Mouse (Mus musculus) lung, postnatal 0 days (tissue): Measurements from ENCODE around the gene Mlx. TPM values are rescaled to one million over a fixed set of nuclear protein-coding genes. Genes with fewer than 3 reads are reported as not detected.
"Not testable (repeated sequence)": the region's sequence is repeated elsewhere in the genome, so short reads cannot be mapped to it uniquely, and the experiment has no call there.

Experiments
- ATAC-seq: fragments of 200-750 bp; cut with Nextera tagmentation; 2 replicates; pipeline ENCODE4 v1.8.0; 2017; ENCODE audit warnings: moderate library complexity
- DNase-seq: peaks from one replicate; pipeline ENCODE4 v3.0.0-alpha.2; 2016; ENCODE audit warnings: low spot score
- H3K27ac ChIP-seq: fragments of 300-500 bp; sonication (generic); 2 replicates; pipeline ENCODE4 v1.5.1; 2014; ENCODE audit warnings: antibody characterized with exemption, mild to moderate bottlenecking, low read length, mixed read lengths
- H3K27me3 ChIP-seq: fragments of 300-500 bp; sonication (generic); replicated peaks from 2 replicates; pipeline ENCODE4 v1.6.1; 2014; ENCODE audit warnings: low read length, mixed read lengths; ENCODE audit not compliant: insufficient read depth
- H3K36me3 ChIP-seq: fragments of 300-500 bp; sonication (generic); 2 replicates; pipeline ENCODE4 v1.6.1; 2014; ENCODE audit warnings: low read length, mixed read lengths; ENCODE audit not compliant: insufficient read depth
- H3K4me1 ChIP-seq: fragments of 300-500 bp; sonication (generic); 2 replicates; pipeline ENCODE4 v1.6.1; 2014; ENCODE audit warnings: antibody characterized with exemption, low read depth, low read length, mixed read lengths; ENCODE audit not compliant: insufficient read depth
- H3K4me2 ChIP-seq: fragments of 300-500 bp; sonication (generic); replicated peaks from 2 replicates; pipeline ENCODE4 v1.6.1; 2014; ENCODE audit warnings: low read depth, mild to moderate bottlenecking, low read length, moderate library complexity, mixed read lengths
- H3K4me3 ChIP-seq: fragments of 300-500 bp; sonication (generic); 2 replicates; pipeline ENCODE4 v1.5.1; 2014; ENCODE audit warnings: low read depth, low read length
- H3K9ac ChIP-seq: fragments of 300-500 bp; sonication (generic); replicated peaks from 2 replicates; pipeline ENCODE4 v1.6.1; 2014; ENCODE audit warnings: low read depth, mild to moderate bottlenecking
- H3K9me3 ChIP-seq: fragments of 300-500 bp; sonication (generic); 2 replicates; pipeline ENCODE4 v1.6.1; 2016; ENCODE audit warnings: low read length, mixed read lengths
- CTCF ChIP-seq: IDR thresholded peaks from 2 replicates; pipeline ENCODE4 v1.5.1; 2016; ENCODE audit warnings: antibody characterized with exemption, mild to moderate bottlenecking
- EP300 ChIP-seq: IDR thresholded peaks from 2 replicates; pipeline ENCODE4 v1.6.1; 2016; ENCODE audit warnings: antibody characterized with exemption, mild to moderate bottlenecking, control low read depth
- WGBS: fragments of 180-500 bp; shearing (Covaris S2); extraction: QIAGEN DNeasy Blood & Tissue Kit; methylation state at CpG from one replicate; pipeline ENCODE4 v1.1.7; 2014; 5-methylcytosine and 5-hydroxymethylcytosine counted together
- polyA plus RNA-seq: library from polyadenylated mRNA; unstranded; fragments of >200 nt; fragmentation: Nextera tagmentation; extraction: Ambion mirVana; gene quantifications from 2 replicates; pipeline ENCODE4 v1.2.1, GENCODE M21; 2015

The Mlx gene
- polyA plus RNA-seq, 1 experiment from 2014 or later, result 42.5 TPM

DNA sequence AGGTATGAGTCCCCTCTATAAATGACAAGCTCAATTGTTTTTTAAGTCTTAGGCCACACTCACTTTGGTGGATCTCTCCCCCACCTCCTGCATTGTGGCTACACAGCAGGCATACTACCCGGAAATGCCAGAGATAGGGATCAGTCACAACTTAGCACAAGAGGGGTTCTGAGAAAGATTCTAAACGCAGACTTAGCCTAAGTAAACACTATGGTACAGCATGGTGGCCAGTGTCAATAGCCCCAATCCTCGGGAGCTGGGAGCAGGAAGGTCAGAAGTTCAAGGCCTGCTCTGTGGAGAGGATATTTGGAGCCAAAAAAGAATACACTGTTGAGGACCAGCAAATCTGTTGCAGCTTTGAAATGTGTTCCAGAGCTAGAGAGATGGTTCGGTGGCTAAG lies 31.0 kb downstream of the Mlx start:
- Histone ChIP-seq H3K4me2 (peak overlapping the region; percentile 86), H3K9me3 (no peaks in the 10 kb centered on the region), H3K36me3 (no peaks in the 10 kb centered on the region), H3K27me3 (no peaks in the 10 kb centered on the region), H3K4me1 (peaks cover 16% of the 10 kb centered on the region; the same call in 1 of the 2 replicates), H3K27ac (peak overlapping the region; percentile 89; the same call in 1 of the 2 replicates), H3K9ac (peak overlapping the region; percentile 88; the same call in 1 of the 2 replicates), H3K4me3 (no peak overlapping the region)
- TF ChIP-seq CTCF, result no peak
- 0 out of 2 replicates have a peak, but pooled peaks have one; percentile 5 for TF ChIP-seq EP300
- peak; percentile 39 for DNase-seq
- ATAC-seq, result no peak
- WGBS, result 12% methylated on average over 4 of the region's 4 CpGs

GRCm38 (mm10) chr11:101119131-101119760 lies 32.2 kb downstream of the Mlx start:
- H3K4me2 ChIP-seq, result peak overlapping the region; percentile 86
- H3K9me3 ChIP-seq, result no peaks in the 10 kb centered on the region
- peak overlapping the region; percentile 89 for H3K27ac ChIP-seq
- peaks cover 16% of the 10 kb centered on the region; the same call in 1 of the 2 replicates for H3K4me1 ChIP-seq
- WGBS, result 1% methylated on average over 36 of the region's 39 CpGs
- peak; percentile 24 for DNase-seq
- ATAC-seq, result peak; percentile 74
- H3K27me3 ChIP-seq, result no peaks in the 10 kb centered on the region
- TF ChIP-seq CTCF (peak; percentile 64), EP300 (no peak)
- peak overlapping the region; percentile 88 for H3K9ac ChIP-seq
- peak overlapping the region; percentile 80 for H3K4me3 ChIP-seq
- H3K36me3 ChIP-seq, result no peaks in the 10 kb centered on the region

DNA sequence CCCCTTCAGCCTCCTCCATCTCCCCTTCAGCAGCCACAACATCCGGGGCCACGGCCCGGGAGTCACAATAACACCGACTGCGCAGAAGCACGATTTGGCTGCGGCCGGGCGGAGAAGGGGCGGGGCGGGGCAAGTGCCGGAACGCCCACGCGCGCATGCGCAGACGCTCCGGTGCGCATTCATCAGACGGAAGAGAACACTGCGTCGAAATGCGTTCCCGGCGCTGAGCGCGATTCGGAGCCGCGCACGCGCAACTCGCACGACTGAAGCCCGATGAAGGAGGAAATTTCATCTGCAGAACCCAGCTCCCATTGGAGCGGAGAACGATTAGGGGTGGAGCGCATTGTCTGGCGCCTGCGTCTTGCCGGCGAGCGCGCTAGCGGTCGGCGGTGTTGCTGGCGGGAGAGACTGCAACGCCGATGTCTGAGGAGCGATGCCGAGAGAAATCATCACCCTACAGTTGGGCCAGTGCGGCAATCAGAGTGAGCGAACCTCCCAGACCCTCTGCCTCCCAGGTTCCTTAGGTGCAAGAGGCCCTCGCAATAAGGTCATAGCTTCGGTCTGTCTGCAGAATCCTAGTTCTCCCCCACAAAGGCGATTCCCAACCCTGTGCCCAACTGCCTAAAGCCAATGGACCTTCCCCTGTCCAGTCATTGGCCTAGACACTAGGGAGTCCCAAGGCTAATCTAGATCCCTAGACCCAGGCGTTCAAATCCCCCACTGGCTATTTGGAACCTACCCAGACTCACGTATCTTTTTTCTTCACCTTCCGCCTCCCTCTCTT lies 32.9 kb downstream of the Mlx start, which contains the start of the genes Retreg3 and Tubg1:
Retreg3 (minus strand) TSS at position 133 of the 784 bp plus-strand sequence.
Tubg1 (plus strand) TSS at position 178 of the 784 bp plus-strand sequence.
- no peaks in the 10 kb centered on the region for H3K9me3 ChIP-seq
- peak within 1 kb of the TSS; percentile 89 for H3K27ac ChIP-seq
- peak within 1 kb of the TSS; percentile 87 for H3K4me2 ChIP-seq
- H3K9ac ChIP-seq, result peak within 1 kb of the TSS; percentile 88
- H3K4me1 ChIP-seq, result peaks cover 16% of the 10 kb centered on the region; the same call in 1 of the 2 replicates
- WGBS, result 2% methylated on average over 61 of the region's 61 CpGs
- H3K4me3 ChIP-seq, result peak within 1 kb of the TSS; percentile 80
- TF ChIP-seq EP300 (no peak), CTCF (no peak)
- no peaks in the 10 kb centered on the region for H3K27me3 ChIP-seq
- ATAC-seq, result peak; percentile 96
- peak; percentile 100 for DNase-seq
- no peaks in the 10 kb centered on the region for H3K36me3 ChIP-seq

- H3K9ac ChIP-seq, result peak overlapping the region; percentile 37
- TF ChIP-seq CTCF (no peak), EP300 (no peak)
- peak overlapping the region; percentile 75 for H3K27ac ChIP-seq
- H3K9me3 ChIP-seq, result no peaks in the 10 kb centered on the region
- 13% methylated on average over 19 of the region's 19 CpGs for WGBS
- H3K36me3 ChIP-seq, result no peaks in the 10 kb centered on the region
- peak overlapping the region; percentile 87 for H3K4me2 ChIP-seq
- DNase-seq (no peak), ATAC-seq (no peak)
- H3K4me3 ChIP-seq, result peak overlapping the region; percentile 80
- H3K4me1 ChIP-seq, result peaks cover 16% of the 10 kb centered on the region; the same call in 1 of the 2 replicates
- H3K27me3 ChIP-seq, result no peaks in the 10 kb centered on the region
Measured at GRCm38 (mm10) chr11:101120545-101121188, 33.6 kb downstream of the Mlx start.

DNA sequence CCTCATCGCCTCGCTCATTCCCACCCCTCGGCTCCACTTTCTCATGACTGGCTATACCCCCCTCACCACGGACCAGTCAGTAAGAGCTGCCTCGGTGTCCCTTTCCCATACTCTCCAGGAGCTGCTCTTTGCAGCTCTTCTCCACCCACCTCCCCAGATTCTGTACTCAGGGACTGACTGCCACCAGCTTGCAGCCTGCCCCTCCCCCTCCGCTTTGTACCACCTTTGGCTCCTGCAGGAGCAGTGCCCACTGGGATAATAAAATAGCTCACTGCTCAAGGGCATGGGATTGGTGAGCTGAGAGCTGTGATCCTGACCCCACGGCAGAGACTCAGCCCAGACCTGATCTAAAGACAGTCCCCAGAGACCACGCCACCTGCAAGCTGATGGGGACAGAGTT lies 37.4 kb downstream of the Mlx start:
- H3K27ac ChIP-seq, H3K4me2 ChIP-seq, DNase-seq, H3K4me1 ChIP-seq, ATAC-seq, H3K9ac ChIP-seq, H3K27me3 ChIP-seq, H3K4me3 ChIP-seq, H3K9me3 ChIP-seq, H3K36me3 ChIP-seq: not testable (repeated sequence)
- WGBS, result 89% methylated on average over 8 of the region's 8 CpGs

DNA sequence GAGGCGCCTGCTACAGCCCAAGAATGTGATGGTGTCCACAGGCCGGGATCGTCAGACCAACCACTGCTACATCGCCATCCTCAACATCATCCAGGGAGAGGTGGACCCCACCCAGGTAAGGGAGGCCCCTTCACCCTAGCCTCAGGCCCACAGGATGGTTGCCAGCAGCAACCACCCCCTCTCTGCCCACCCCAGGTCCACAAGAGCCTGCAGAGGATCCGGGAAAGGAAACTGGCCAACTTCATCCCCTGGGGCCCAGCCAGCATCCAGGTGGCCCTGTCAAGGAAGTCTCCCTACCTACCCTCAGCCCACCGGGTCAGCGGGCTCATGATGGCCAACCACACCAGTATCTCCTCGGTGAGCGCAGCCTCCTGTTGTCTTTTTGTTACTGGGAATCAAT lies 37.9 kb downstream of the Mlx start:
- WGBS, result 97% methylated on average over 5 of the region's 9 CpGs
- not testable (repeated sequence) for H3K27me3 ChIP-seq, DNase-seq, H3K9me3 ChIP-seq, H3K4me3 ChIP-seq, ATAC-seq, H3K9ac ChIP-seq, H3K27ac ChIP-seq, H3K4me2 ChIP-seq, H3K4me1 ChIP-seq, H3K36me3 ChIP-seq
